ENCODE assay signal across 14 mouse cellular contexts in the genomic region with DNA sequence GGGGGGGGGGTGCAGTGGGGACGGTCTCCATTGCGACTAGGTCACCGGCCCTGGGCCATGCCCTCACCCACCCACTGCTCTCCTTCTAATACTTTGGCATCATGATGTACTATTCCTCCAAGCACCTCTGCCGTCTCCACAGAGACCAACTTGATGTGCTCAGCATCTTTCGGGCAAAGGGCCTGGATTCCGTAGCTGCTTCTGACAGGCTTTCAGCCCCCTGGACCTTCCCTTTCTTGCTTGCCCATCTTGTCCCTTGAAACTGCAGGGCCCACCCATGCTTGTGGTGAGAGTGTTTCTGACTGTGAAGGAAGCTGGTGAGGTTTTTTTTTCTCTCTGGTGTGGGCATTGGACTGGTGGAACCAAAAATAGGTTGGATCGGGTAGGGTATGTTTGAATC. TPM values are rescaled to one million over a fixed set of nuclear protein-coding genes. Genes with fewer than 3 reads are reported as not detected.
DNase-seq lines count a peak whose midpoint lies in the region; ATAC-seq and TF ChIP-seq lines count a peak whose summit lies in the region.
"Had no signal": no experiment of that assay in that cellular context is flagged by ENCODE, and none has a peak within 500 bp of the region (broad histone marks: within the 10 kb centered on the region; RNA-seq: fewer than 3 reads in every experiment).

No protein-coding gene starts in this region.

- H3K27ac ChIP-seq in hindbrain, embryonic 12.5 days = no peak overlapping the region
- no peak overlapping the region for H3K27ac ChIP-seq in hindbrain, embryonic 10.5 days
- H3K27ac ChIP-seq in cortical plate, adult 2 months (ENCODE audit: insufficient read depth, low read length) = no peak overlapping the region
- no peak overlapping the region for H3K27ac ChIP-seq in midbrain, embryonic 14.5 days (replicated peaks; ENCODE audit: low read depth, low read length)
- H3K27ac ChIP-seq: embryonic facial prominence, embryonic 12.5 days; heart, embryonic 13.5 days; liver, embryonic 13.5 days had no signal

- TF ChIP-seq POLR2A in cortical plate, adult 2 months (IDR thresholded peaks at IDR 0.05; ENCODE audit: extremely low read depth, insufficient read depth, low read length) = no peak

- WGBS in hindbrain, embryonic 12.5 days = 75% methylated on average over 7 of the region's 7 CpGs
- 80% methylated on average over 7 of the region's 7 CpGs for WGBS in hindbrain, embryonic 10.5 days
- WGBS in midbrain, embryonic 14.5 days = 81% methylated on average over 7 of the region's 7 CpGs

- H3K36me3 ChIP-seq in hindbrain, embryonic 12.5 days = no peaks in the 10 kb centered on the region
- H3K36me3 ChIP-seq in hindbrain, embryonic 10.5 days = no peaks in the 10 kb centered on the region
- no peaks in the 10 kb centered on the region for H3K36me3 ChIP-seq in midbrain, embryonic 14.5 days (ENCODE audit: control insufficient read depth, insufficient read depth, low read length)
- H3K36me3 ChIP-seq: embryonic facial prominence, embryonic 12.5 days; heart, embryonic 13.5 days; liver, embryonic 13.5 days had no signal

- ATAC-seq in hindbrain, embryonic 12.5 days (ENCODE audit: low FRiP score) = no peak
- no peak for ATAC-seq in midbrain, embryonic 14.5 days (ENCODE audit: low FRiP score, low TSS enrichment)
- ATAC-seq: intestine, embryonic 16.5 days had no signal

- no peaks in the 10 kb centered on the region for H3K9me3 ChIP-seq in hindbrain, embryonic 12.5 days (replicated peaks)
- no peaks in the 10 kb centered on the region for H3K9me3 ChIP-seq in hindbrain, embryonic 10.5 days
- no peaks in the 10 kb centered on the region for H3K9me3 ChIP-seq in midbrain, embryonic 14.5 days (ENCODE audit: control insufficient read depth, low read length)
- H3K9me3 ChIP-seq: embryonic facial prominence, embryonic 12.5 days; heart, embryonic 13.5 days; liver, embryonic 13.5 days had no signal

- peaks cover 35% of the 10 kb centered on the region for H3K27me3 ChIP-seq in hindbrain, embryonic 12.5 days
- H3K27me3 ChIP-seq in hindbrain, embryonic 10.5 days (ENCODE audit: insufficient read depth, poor library complexity, severe bottlenecking) = peaks cover 50% of the 10 kb centered on the region
- no peaks in the 10 kb centered on the region; the same call in 1 of the 2 replicates for H3K27me3 ChIP-seq in midbrain, embryonic 14.5 days (ENCODE audit: control insufficient read depth, insufficient read depth, low read length)

- peak overlapping the region; percentile 79; the same call in 1 of the 2 replicates for H3K4me2 ChIP-seq in hindbrain, embryonic 12.5 days (replicated peaks)
- peak overlapping the region; percentile 75 for H3K4me2 ChIP-seq in midbrain, embryonic 14.5 days (ENCODE audit: low read length)
- H3K4me2 ChIP-seq: heart, embryonic 13.5 days; liver, embryonic 13.5 days had no signal

- no peak overlapping the region for H3K9ac ChIP-seq in hindbrain, embryonic 12.5 days
- no peak overlapping the region; the same call in 1 of the 2 replicates for H3K9ac ChIP-seq in midbrain, embryonic 14.5 days (replicated peaks; ENCODE audit: low read length)
- H3K9ac ChIP-seq: embryonic facial prominence, embryonic 12.5 days; heart, embryonic 13.5 days; liver, embryonic 13.5 days had no signal

- no peak for TF ChIP-seq CTCF in cortical plate, adult 2 months (IDR thresholded peaks at IDR 0.05; ENCODE audit: extremely low read depth, insufficient read depth, low read length)

- H3K4me1 ChIP-seq in hindbrain, embryonic 12.5 days = peaks cover 33% of the 10 kb centered on the region
- H3K4me1 ChIP-seq in hindbrain, embryonic 10.5 days (replicated peaks) = peaks cover 51% of the 10 kb centered on the region
- H3K4me1 ChIP-seq in cortical plate, adult 2 months (ENCODE audit: control insufficient read depth, insufficient read depth, low read length) = peaks cover 8% of the 10 kb centered on the region
- peaks cover 26% of the 10 kb centered on the region for H3K4me1 ChIP-seq in midbrain, embryonic 14.5 days (ENCODE audit: control insufficient read depth, insufficient read depth, low read length)

- no peak overlapping the region for H3K4me3 ChIP-seq in hindbrain, embryonic 12.5 days
- no peak overlapping the region for H3K4me3 ChIP-seq in hindbrain, embryonic 10.5 days
- peak overlapping the region; percentile 56 for H3K4me3 ChIP-seq in cortical plate, adult 2 months (ENCODE audit: insufficient read depth, low read length)
- no peak overlapping the region for H3K4me3 ChIP-seq in midbrain, embryonic 14.5 days (replicated peaks; ENCODE audit: low read depth, low read length)
- H3K4me3 ChIP-seq: embryonic facial prominence, embryonic 12.5 days; heart, embryonic 13.5 days; liver, embryonic 13.5 days had no signal

- peak; percentile 44 for DNase-seq in cerebellum, adult 9-10 months
- DNase-seq in cerebellum, postnatal 14 days = no peak
- no peak for DNase-seq in hindbrain, embryonic 10.5 days (ENCODE audit: low spot score)
- DNase-seq in midbrain, embryonic 14.5 days = no peak
- DNase-seq in kidney, postnatal 10 days = no peak
- DNase-seq in T-cell, adult 2 months (ENCODE audit: low spot score) = no peak
- DNase-seq: adrenal gland, postnatal 10 days; heart, postnatal 36 days; liver, embryonic 13.5 days had no signal

RNA-seq across cellular contexts. Expression of a gene that starts 2.1 kb away (rescaled TPM):
- 6.2 and 7.6 TPM in 2 replicates for polyA plus RNA-seq in hindbrain, embryonic 12.5 days (2016; fragmentation: Nextera tagmentation; extraction: Ambion mirVana)
- polyA plus RNA-seq in hindbrain, embryonic 10.5 days (2016; fragmentation: Nextera tagmentation; extraction: Ambion mirVana) = 0.98 and 1.5 TPM in 2 replicates
- polyA plus RNA-seq in cortical plate, adult 2 months (2012; rRNA removed) = 213 and 252 TPM in 2 replicates
- polyA plus RNA-seq in midbrain, embryonic 14.5 days (2014; fragmentation: Nextera tagmentation; extraction: Ambion mirVana) = 10.1 and 15.4 TPM in 2 replicates

Comparison
In these comparisons a context has a peak if more than half of its experiments do, and no peak if none do; other contexts are left out.
1. RNA of a gene that starts 2.1 kb away (polyA plus RNA-seq): 213 to 252 TPM in cortical plate, adult 2 months; 10.1 to 15.4 TPM in midbrain, embryonic 14.5 days, 6.2 to 7.6 TPM in hindbrain, embryonic 12.5 days and 0.98 to 1.5 TPM in hindbrain, embryonic 10.5 days; every median in the first group is over 10 times any median in the second.